Mouse (Mus musculus) frontal cortex, postnatal 10 days (tissue): ENCODE results near the gene Tmprss5.

ENCODE experiments used
- DNase-seq, 2 experiments: peaks; one replicate each; pipeline ENCODE4 v3.0.0; 2022; ENCODE audit warnings: low spot score in 2 of 2, mixed read lengths in 1 of 2

Gene Tmprss5

DNA sequence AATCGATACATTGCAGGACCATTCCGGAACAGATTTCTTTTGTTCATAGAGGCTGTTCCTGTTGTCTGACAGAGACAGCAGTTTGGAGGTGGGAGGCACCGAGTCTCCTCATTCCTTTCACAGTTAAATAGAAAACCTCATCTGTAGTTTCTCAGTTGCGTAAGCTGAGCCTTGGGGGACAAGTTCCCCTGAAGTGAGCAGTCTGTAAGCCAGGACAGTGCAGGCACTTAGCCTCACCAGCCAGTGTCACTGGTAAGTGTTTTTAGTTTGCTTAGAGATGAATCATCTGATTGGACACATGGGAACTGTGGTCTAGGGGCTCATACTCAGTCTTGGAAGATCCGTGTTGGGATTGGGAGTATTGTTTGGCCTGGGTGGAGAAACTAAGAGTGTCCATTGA is at the start of gene Tmprss5:
Tmprss5 (plus strand) TSS at position 154 of the 400 bp plus-strand sequence.
- no peak for DNase-seq

- DNase-seq: no peak
These were observed 46.3 kb upstream of the Tmprss5 start for GRCm38 (mm10) chr9:49034764-49035163.

DNA sequence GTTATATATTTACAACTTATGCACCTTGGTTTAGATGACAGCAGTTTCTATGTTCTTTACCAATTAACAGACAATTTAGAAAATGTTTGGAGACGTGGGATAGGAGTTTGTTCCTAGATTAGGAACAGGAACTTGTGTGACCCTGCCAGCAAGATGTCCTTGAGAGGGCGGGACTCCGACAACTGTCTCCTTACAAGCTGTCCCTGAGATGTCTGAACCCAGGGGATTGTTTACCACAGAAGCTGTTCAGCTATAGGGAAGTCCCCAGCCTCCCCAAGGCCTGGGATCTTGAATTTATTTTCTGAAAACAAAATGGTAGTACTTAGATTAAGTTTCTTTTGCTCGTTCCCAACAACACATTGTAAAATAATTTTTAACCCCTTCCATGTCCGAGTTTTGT is 30.2 kb upstream of the Tmprss5 start:
- DNase-seq: no peak

DNA sequence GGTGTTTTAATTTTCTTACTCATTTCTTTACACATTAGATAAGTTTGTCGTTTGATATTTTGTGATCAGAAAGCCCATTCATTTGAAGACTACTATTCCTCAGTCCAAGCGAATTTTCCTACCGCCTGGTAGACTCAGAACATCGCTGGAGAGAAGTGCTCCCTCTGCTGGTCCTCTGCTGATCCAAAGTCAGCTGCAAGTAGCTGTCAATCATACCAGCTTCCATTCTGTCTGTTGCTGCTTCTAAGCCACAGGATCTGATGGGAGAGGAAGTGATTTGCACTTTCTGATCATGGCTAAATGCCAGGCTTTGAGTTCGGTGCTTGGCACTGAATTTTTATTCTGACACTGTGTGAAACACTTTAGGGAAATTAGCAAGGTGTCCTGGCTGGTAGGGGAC is 29.7 kb upstream of the Tmprss5 start:
- peak in 1 of 2 experiments; percentile 54 for DNase-seq

DNA sequence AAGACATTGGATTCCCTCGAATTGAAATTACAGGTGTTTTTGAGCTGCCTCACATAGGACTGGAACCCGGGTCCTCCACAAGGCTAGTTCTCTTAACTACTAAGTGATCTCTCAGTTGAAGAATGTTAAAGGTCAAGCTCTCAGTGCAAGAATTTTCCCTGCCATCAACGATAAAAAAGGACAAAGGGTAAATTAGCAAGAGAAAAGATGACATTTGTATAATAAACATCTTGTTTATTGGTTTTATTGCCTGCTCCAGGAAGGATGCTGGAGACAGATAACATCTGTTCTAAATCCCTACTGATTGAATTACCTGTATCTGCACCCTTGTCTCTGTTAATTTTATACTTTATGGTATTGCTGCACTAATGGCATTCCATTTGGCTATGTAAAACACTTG is 27.0 kb upstream of the Tmprss5 start:
- no peak for DNase-seq

DNA sequence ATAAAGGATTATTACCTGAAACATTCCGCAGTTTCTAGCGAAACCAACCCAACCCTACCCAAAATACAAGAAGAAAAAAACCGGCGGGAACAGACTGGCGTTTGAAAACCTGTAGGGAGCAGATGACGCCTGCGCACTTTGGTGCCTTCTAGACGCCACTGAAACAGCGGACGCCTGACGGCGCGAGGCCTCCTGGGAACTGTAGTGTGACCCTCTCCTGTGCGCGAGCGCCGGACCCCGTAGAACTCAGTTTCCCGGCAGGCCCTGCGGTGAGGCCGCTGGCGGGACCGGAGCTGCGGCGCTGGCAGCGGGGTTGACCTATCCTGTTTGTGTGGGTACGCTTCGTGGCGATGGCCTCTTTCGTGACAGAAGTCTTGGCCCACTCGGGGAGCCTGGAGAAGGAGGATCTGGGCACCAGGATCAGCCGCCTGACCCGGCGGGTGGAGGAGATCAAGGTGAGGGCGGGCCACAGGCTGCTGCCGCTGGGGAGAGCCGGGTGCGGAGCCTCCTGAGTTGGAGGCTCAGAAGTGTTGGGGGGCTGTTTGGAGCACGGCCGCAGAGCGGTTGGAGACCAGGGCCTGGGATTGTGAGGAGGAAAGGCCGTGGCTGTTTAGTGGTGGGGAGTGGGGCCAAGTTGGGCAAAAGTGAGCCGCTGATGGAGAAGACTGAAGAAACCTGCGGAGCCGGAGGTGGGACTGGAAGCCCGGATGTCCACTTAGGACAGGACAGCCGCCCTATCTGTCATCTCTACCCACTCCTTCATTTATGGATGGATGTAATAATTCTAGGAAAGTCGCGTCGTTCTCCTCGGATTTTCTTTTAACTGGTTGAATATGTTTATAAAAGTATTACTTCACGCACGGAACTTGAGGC is 25.5 kb upstream of the Tmprss5 start, which contains the start of gene Zw10:
Zw10 (plus strand) TSS at position 281 of the 873 bp plus-strand sequence.
- peak; percentile 90 to 92 for DNase-seq

DNA sequence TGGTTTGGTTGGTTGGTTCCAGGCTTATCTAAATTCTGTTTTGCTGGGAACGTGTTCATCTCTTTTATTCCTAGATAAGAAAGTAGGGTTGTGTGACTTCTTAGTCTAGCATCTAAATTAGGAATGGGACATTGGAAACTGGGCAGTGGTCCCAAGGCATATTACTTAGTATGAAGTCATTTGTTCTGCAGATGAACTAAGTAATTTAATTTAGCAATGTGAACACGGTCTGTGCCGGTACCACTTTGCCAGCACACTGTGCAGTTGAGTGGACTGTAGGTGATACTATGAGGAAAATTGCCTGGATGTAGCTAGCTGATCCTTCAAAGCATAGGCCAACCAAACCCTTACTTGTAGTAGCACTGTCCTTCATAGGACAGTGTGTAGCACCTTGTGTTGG is 4.2 kb upstream of the Tmprss5 start:
- DNase-seq: no peak

DNA sequence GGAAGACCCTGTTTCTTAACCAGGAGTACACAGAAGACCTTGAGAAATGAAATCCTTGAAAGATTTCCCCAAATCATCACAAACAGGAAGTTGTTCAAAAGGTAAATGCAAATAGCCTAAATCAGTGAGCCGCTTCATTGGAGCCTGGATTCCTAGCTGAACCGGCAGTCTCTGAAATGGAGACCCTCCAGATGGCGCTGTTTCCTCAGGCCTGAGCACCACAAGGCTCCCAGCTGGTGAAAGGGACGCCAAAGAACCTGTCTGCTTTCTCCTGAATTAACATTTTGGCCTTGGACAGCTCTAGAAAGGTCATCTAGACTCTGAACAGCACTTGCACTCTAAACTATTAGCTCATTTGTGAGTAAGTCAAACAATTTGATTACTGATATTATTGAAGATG is 501 bp downstream of the Tmprss5 start:
- peak; percentile 26 to 72 for DNase-seq

DNA sequence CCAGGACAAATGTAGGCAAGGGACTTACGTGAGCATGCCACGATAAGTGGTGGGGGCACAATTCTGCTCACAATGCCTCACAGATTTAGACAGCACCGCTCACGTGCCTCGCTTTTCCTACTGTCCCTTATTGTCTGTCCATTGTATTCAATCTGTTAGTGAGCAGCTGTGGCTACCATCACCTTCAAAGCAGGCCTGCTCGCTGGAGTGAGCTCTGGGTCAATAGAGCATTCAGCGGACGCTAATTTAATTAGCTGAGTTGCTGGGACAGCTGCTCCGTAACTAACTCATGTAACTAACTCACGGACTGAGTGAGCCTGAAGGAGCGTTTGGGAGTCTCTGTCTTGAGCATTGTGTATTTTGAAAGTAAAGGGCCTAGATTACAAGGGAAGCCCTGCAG is 6.3 kb downstream of the Tmprss5 start:
- DNase-seq: no peak

GRCm38 (mm10) chr9:49098871-49099270 is 17.8 kb downstream of the Tmprss5 start:
- no peak for DNase-seq

GRCm38 (mm10) chr9:49102328-49102727 is 21.3 kb downstream of the Tmprss5 start:
- DNase-seq: no peak

GRCm38 (mm10) chr9:49109101-49109500 is 28.0 kb downstream of the Tmprss5 start:
- no peak for DNase-seq

DNA sequence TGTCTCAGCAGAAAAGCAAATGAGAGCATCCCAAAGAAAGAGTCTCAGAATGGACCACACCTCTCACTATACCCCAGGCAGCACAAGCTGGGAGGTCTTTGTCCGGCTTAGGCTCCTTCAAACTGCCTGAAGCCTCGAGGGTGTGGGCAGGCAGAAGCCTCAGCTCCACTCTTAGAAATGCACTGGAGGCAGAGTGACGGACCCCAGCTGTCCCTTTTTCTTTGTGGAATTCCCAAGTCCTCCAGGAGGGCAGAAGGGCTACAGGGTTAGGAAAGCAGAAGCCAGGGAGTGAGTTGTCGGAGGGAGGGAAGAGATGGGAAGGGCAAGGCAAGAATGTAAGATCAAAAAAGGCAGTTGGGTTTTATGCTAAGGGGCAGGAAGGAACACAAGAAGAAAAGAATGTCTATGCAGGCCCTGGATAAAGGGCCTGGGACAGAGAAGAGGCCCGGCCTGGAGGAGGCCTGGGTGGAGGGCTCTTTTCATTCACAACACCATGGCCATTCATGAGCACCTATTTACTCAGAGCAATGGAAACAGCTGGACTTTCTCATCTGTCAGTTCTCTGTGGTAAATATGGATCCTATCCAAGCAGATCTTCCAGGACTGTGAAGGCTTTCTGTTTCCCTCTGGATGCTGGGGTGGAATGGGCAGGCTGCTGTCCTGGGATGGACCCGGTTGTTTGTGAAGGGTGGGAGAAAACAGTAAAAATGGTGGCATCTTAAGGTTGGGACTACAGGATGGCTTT is 29.6 kb downstream of the Tmprss5 start:
- no peak for DNase-seq

- no peak for DNase-seq
These were observed 30.2 kb downstream of the Tmprss5 start for GRCm38 (mm10) chr9:49111296-49111695.

- no peak for DNase-seq
These were observed 37.3 kb downstream of the Tmprss5 start for GRCm38 (mm10) chr9:49118271-49118825.

DNA sequence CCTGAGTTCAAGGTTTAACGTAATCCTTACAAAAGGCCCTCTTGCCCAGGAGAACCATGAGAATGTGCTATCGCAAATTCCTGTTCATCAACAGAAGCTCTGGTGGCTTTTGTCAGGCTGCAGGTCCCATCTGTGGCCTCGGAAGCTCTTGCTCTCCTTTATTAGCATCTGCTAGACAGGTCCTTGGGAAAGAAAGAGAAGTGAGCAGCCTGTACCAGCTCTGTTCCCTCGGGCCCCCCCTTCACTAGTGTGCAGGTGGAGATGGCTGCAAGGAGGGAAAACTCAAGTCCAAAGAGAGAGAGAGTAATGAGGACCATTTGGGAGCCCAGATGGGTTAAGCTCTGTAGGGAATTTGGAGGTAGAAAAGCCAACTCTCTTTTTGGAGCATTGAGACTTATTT is 38.7 kb downstream of the Tmprss5 start:
- no peak for DNase-seq

DNA sequence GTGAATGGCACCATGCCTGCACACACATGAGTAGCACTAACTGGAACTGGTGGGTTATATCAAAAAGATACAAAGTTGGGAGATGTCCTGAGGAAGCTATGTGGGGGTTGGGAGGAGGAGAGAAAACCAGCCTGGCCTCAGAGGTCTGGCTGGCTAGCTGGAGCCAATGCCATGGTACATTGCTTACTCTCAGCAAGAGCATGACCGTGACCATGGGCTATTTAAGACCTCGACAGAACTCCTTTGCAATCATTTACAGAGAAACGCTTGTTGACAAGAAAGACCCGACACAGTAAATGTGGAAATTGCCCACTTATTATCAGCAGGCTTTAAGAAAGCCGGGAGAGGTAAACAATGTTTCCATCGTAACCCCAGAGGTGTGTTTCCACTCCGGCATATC is 44.6 kb downstream of the Tmprss5 start:
- no peak for DNase-seq

DNA sequence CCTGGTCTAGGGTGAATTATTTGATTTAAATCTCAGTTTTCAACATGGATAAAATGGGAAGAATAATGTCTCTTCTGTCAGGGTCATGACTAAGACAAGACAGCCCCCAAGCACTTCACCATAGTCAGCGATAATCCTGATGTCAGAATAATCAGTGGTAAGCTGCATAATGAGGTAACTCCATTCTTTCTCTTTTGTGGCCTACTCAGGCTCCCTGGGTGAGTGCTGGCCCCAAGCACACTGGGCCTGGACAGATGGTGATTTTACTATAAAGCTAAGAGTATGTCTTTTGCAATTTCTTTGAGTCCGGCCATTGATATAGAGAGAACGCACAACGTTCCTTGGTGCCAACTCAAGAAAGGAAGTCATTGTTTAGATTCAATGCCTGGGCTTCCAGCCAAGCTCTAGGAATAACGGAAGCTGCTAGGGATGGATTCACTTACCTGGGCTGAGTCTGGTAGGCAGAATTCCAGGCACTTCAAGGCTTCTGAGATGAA is 49.5 kb downstream of the Tmprss5 start:
- DNase-seq: no peak

GRCm38 (mm10) chr9:49143841-49144240 is 62.8 kb downstream of the Tmprss5 start:
- no peak for DNase-seq

DNA sequence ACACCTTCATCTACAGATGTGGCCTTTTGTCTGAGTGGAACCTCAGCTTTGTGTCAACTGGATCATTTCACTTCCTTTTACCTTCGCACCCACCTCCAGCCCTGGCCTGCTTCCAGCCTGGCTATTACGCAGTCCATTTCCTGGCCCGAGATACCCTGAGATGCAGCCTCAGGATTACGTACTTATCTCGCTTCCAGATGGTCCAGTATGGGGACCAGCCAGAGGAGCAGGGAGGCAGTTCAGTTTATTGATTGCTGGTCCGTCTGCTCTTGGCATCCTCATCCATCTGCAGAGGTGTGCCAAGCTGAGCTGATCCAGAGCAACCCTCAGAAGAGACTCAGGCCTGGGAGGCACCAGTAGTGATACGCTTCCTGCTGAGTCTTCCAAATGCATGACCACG is 64.7 kb downstream of the Tmprss5 start:
- no peak for DNase-seq

GRCm38 (mm10) chr9:49147031-49147430 is 66.0 kb downstream of the Tmprss5 start:
- no peak for DNase-seq
